Mouse (Mus musculus): Measurements from ENCODE around the gene Jup. TPM values are rescaled to one million over a fixed set of nuclear protein-coding genes. Genes with fewer than 3 reads are reported as not detected.

Jup gene
- polyA plus RNA-seq, 1 experiment from 2014 or later = 173 TPM

GRCm38 (mm10) chr11:100406273-100406672 lies 8.7 kb upstream of the Jup start:
- Histone ChIP-seq H3K4me1 (peaks cover 26% of the 10 kb centered on the region), H3K27ac (peak overlapping the region; percentile 67), H3K4me2 (no peak overlapping the region), H3K4me3 (replicated peaks) (no peak overlapping the region), H3K27me3 (replicated peaks) (no peaks in the 10 kb centered on the region), H3K9me3 (no peaks in the 10 kb centered on the region), H3K9ac (no peak overlapping the region), H3K36me3 (peaks cover 6% of the 10 kb centered on the region)
- WGBS = 70% methylated on average over 8 of the region's 8 CpGs
- no peak for ATAC-seq (ENCODE audit: insufficient read depth, low FRiP score, low read depth)

DNA sequence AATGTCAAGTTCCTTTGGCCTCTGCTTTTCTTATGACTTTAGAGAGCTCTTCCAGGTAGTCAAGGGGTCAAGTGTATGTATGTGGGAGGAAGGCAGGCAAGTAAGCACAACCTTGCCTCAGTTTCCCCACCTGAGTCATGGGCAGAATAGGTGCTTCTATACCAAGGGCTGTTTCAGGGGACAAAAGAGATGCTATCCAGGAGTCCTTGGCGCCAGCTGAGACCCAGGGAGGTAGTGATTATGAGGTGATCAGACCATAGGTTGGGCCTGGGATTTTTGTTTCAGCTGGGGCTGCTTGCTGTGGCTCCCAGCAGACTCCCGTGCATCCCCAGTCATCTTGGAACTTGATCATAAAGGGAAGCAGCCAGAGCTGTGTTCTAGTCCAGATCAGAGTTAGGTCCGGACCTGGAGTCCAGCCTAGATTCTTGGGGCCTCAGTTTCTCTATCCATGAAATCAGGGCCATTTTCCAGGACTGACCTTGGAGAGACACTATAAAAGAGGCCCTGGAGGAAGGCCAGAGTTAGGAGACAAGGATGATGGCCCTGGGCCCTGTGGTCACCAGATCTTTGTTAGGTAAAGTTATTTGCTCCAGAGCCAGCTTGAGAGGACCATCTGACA lies 7.0 kb upstream of the Jup start:
- Histone ChIP-seq H3K4me2 (no peak overlapping the region), H3K9me3 (no peaks in the 10 kb centered on the region), H3K27ac (no peak overlapping the region), H3K27me3 (replicated peaks) (no peaks in the 10 kb centered on the region), H3K9ac (no peak overlapping the region), H3K36me3 (peaks cover 6% of the 10 kb centered on the region), H3K4me1 (peaks cover 28% of the 10 kb centered on the region), H3K4me3 (replicated peaks) (no peak overlapping the region)
- ATAC-seq (ENCODE audit: insufficient read depth, low FRiP score, low read depth) = no peak
- 87% methylated on average over 3 of the region's 3 CpGs for WGBS

DNA sequence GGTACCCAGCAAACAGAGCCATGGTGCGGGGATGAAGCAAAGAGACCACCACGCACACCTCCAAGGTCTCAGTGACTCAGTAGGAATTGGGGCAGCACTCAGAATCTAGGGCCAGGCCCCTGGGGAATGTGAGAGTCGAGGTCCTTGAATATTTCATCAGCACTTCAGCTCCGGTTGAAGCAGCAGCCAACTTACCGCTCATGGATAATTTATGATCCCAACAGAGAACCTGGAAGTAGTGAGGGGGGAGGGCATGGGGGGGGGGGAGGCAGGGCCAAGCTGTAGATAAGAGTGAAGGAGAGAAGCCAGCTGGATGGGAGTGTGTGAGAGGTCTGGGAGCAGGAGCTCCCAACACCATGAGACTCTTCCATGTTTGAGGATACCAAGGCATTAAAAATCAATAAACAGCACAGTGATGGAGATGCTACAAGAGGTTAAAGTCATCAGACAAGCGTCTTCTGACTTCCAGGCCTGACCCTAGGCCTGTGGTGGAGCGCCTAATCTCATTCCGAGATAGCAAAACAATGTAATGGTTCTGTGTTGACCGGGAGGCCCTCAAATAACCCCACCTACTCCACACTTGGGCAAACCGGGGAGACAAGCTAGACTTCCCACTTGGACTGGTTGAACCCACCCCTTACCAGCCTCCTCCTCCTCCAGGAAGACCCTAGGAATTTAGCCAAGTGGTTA lies 6.0 kb upstream of the Jup start:
- Histone ChIP-seq H3K9ac (no peak overlapping the region), H3K4me2 (no peak overlapping the region), H3K36me3 (no peaks in the 10 kb centered on the region), H3K27me3 (replicated peaks) (no peaks in the 10 kb centered on the region), H3K4me1 (peaks cover 33% of the 10 kb centered on the region), H3K9me3 (no peaks in the 10 kb centered on the region), H3K27ac (peak overlapping the region; percentile 84), H3K4me3 (replicated peaks) (no peak overlapping the region)
- ATAC-seq (ENCODE audit: insufficient read depth, low FRiP score, low read depth) = no peak
- 33% methylated on average over 10 of the region's 10 CpGs for WGBS

DNA sequence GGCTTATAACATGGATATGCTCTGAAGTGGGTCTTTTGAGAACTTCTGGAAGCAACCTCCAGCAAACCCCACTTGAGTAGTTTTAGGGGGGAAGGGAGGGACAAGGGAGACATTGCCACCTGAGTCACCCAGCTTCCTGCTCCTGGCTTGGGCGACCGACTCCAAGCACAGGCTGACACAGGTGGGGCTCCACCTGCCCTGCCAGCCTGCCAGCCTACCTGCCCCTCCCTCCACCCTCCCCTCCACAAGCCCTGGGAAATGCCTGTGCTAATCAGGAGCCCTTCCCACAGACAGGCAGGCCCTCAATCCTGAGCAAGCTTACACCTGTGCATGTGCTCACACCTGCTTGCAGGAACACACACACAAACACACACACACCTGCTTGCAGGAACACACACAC lies 5.1 kb upstream of the Jup start:
- 44% methylated on average over 2 of the region's 2 CpGs for WGBS
- Histone ChIP-seq H3K27ac (peak overlapping the region; percentile 84), H3K36me3 (no peaks in the 10 kb centered on the region), H3K9ac (no peak overlapping the region), H3K4me2 (peak overlapping the region; percentile 19), H3K9me3 (no peaks in the 10 kb centered on the region), H3K4me1 (peaks cover 40% of the 10 kb centered on the region), H3K4me3 (replicated peaks) (no peak overlapping the region), H3K27me3 (replicated peaks) (no peaks in the 10 kb centered on the region)
- ATAC-seq (ENCODE audit: insufficient read depth, low FRiP score, low read depth) = peak; percentile 70

- H3K27ac ChIP-seq = peak overlapping the region; percentile 84
- H3K4me3 ChIP-seq (replicated peaks) = no peak overlapping the region
- no peaks in the 10 kb centered on the region for H3K27me3 ChIP-seq (replicated peaks)
- peak overlapping the region; percentile 19 for H3K4me2 ChIP-seq
- no peak overlapping the region for H3K9ac ChIP-seq
- H3K36me3 ChIP-seq = no peaks in the 10 kb centered on the region
- WGBS = 28% methylated on average over 6 of the region's 6 CpGs
- ATAC-seq (ENCODE audit: insufficient read depth, low FRiP score, low read depth) = no peak
- H3K4me1 ChIP-seq = peaks cover 41% of the 10 kb centered on the region
- no peaks in the 10 kb centered on the region for H3K9me3 ChIP-seq
Measured at GRCm38 (mm10) chr11:100402240-100402639, 4.7 kb upstream of the Jup start.

GRCm38 (mm10) chr11:100400842-100401241 lies 3.3 kb upstream of the Jup start:
- no peaks in the 10 kb centered on the region for H3K27me3 ChIP-seq (replicated peaks)
- no peak overlapping the region for H3K9ac ChIP-seq
- H3K27ac ChIP-seq = no peak overlapping the region
- 73% methylated on average over 6 of the region's 6 CpGs for WGBS
- no peak for ATAC-seq (ENCODE audit: insufficient read depth, low FRiP score, low read depth)
- no peaks in the 10 kb centered on the region for H3K9me3 ChIP-seq
- no peak overlapping the region for H3K4me2 ChIP-seq
- H3K4me1 ChIP-seq = peaks cover 52% of the 10 kb centered on the region
- no peak overlapping the region for H3K4me3 ChIP-seq (replicated peaks)
- no peaks in the 10 kb centered on the region for H3K36me3 ChIP-seq

DNA sequence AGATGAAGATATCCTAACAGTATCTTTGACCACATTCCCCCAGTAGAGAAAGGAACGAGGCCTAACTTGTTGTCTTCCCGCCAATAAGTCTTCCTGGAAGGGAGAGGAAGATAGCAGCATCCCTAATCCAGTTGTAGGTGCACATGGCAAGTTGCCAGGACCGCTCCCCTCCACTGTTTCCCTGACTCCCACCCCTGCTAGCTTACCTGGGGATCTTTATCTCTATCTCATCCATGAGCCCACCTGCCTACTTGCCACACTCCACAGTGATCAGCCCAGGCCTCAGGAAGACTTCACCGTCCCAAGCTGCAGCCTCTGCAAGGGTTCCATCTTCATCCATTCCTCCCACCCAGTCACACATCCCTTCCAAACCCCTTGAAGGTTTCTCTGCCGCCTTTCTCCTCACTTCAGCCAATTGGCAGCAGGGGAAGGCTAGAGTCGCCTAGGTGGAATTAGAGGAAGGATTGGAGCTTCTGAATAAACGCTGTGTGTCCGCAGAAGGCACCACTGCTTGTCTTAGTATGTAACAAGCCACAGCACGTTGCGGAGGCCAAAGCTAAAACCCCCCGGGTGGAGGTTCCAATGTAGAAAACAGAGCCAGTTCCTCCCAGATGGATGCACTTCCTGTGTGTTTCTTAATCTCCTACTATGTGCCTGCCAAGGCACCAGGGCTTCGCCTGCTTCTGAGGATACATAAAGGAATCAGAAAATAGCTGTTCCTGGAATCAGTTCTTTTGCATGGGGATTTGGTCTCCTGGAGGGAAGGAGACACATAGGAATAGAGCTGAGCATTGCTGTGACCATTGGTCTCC lies 2.4 kb upstream of the Jup start:
- no peak for ATAC-seq (ENCODE audit: insufficient read depth, low FRiP score, low read depth)
- Histone ChIP-seq H3K36me3 (no peaks in the 10 kb centered on the region), H3K4me3 (replicated peaks) (no peak overlapping the region), H3K9me3 (no peaks in the 10 kb centered on the region), H3K4me2 (no peak overlapping the region), H3K9ac (no peak overlapping the region), H3K27me3 (replicated peaks) (no peaks in the 10 kb centered on the region), H3K4me1 (peaks cover 61% of the 10 kb centered on the region), H3K27ac (peak overlapping the region; percentile 42; the same call in 1 of the 2 replicates)
- WGBS = 68% methylated on average over 12 of the region's 12 CpGs

DNA sequence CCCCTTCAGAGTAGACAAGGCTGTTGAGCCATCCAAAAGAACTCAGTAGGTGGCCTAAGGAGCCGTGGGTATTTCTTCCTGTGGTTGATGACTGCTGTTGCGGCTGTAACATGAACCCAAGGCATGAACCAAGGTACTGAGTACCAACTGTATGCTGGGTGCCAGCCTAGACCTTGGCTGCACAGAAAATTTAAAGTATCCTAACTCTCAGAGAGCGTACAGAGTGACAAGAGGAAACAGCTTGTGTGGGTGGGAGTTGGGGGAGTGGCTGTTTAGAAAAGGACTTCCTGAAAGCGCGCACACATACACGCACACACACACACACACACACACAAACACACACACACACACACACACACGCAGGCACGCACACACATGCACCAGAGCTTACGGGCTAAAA lies 1.8 kb upstream of the Jup start:
- WGBS = 63% methylated on average over 9 of the region's 9 CpGs
- Histone ChIP-seq H3K4me1 (peaks cover 67% of the 10 kb centered on the region), H3K27ac (peak overlapping the region; percentile 40; the same call in 1 of the 2 replicates), H3K4me3 (replicated peaks) (no peak overlapping the region), H3K4me2 (no peak overlapping the region), H3K9ac (no peak overlapping the region), H3K9me3 (no peaks in the 10 kb centered on the region), H3K36me3 (no peaks in the 10 kb centered on the region), H3K27me3 (replicated peaks) (no peaks in the 10 kb centered on the region)
- ATAC-seq (ENCODE audit: insufficient read depth, low FRiP score, low read depth) = no peak

DNA sequence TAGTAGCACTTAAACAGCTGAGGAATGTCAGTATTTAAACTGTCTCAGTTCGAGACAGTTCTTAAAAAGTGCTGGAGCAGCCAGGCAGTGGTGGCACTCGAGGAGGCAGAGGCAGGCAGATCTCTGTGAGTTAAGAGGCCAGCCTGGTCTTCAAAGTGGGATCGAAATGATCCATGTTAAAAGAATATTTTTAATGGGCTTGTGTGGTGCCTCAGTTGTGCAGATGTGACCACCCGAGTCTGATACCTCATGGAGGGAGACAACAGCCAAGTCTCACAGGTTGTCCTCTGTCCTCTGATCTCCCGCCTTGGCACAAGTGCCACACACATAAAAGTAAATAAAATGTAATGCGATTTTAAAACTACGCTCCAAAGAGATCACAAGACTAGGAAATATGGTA lies 954 bp upstream of the Jup start:
- no peak overlapping the region for H3K4me3 ChIP-seq (replicated peaks)
- H3K27me3 ChIP-seq (replicated peaks) = no peaks in the 10 kb centered on the region
- H3K36me3 ChIP-seq = no peaks in the 10 kb centered on the region
- H3K27ac ChIP-seq = peak overlapping the region; percentile 78
- H3K4me2 ChIP-seq = peak overlapping the region; percentile 47; the same call in 1 of the 2 replicates
- ATAC-seq (ENCODE audit: insufficient read depth, low FRiP score, low read depth) = no peak
- H3K9me3 ChIP-seq = no peaks in the 10 kb centered on the region
- 86% methylated on average over 7 of the region's 7 CpGs for WGBS
- no peak overlapping the region for H3K9ac ChIP-seq
- peaks cover 72% of the 10 kb centered on the region for H3K4me1 ChIP-seq

GRCm38 (mm10) chr11:100396886-100397599 lies 520 bp downstream of the Jup start:
- no peaks in the 10 kb centered on the region for H3K36me3 ChIP-seq
- peak overlapping the region; percentile 88 for H3K9ac ChIP-seq
- no peak; the same call in 1 of the 2 replicates for ATAC-seq (ENCODE audit: insufficient read depth, low FRiP score, low read depth)

DNA sequence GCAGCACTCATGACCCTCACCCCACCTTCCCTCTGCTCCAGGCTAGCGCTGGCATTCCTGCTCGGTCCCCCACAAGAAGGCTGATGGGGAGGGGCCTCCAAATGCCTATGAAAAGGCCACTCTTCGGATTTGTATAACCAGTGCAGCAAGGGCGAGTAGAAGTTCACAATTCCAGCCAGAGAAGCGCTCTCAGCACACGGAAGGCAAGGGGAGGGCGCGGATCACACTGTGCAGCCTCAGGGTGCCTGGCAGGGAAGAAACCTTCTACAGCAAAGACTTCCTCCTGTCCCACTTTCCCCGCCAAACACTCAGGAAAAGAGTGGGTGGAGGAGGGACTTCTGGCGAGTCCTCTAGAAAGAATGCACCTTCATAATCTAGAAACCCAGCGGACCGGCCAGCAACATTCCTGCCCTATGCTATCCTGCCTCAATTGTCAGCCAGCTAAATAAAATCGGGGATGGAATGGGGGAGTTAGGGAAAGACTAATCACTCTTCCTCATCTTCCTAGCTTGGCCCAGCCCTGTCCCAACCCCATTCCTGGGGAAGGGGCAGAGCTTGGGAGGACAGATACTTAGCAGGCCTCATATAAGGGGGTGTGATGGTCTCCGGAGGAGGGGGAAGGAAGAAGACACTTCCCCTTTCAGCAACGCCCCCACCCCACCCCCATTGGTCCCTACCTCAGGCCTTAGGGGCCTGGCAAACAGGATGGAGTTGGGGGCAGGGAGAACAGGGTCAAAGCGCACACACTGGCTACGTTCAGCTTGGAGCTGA lies 1.5 kb downstream of the Jup start:
- 23% methylated on average over 17 of the region's 17 CpGs for WGBS
- Histone ChIP-seq H3K9me3 (no peaks in the 10 kb centered on the region), H3K9ac (peak overlapping the region; percentile 88; the same call in 1 of the 2 replicates), H3K4me2 (peak overlapping the region; percentile 77), H3K4me3 (replicated peaks) (peak overlapping the region; percentile 89), H3K27me3 (replicated peaks) (no peaks in the 10 kb centered on the region), H3K36me3 (no peaks in the 10 kb centered on the region), H3K4me1 (peaks cover 72% of the 10 kb centered on the region), H3K27ac (peak overlapping the region; percentile 97)
- no peak for ATAC-seq (ENCODE audit: insufficient read depth, low FRiP score, low read depth)

More at GRCm38 (mm10) chr11:100396886-100397599, 520 bp downstream of the Jup start:
- Histone ChIP-seq H3K27ac (peak overlapping the region; percentile 97), H3K4me1 (peaks cover 66% of the 10 kb centered on the region), H3K4me2 (peak overlapping the region; percentile 77), H3K9me3 (no peaks in the 10 kb centered on the region), H3K27me3 (replicated peaks) (no peaks in the 10 kb centered on the region), H3K4me3 (replicated peaks) (peak overlapping the region; percentile 89)
- WGBS = 2% methylated on average over 42 of the region's 42 CpGs
